Mouse (Mus musculus): ENCODE results near the gene Lin7a.

Gene Lin7a

DNA sequence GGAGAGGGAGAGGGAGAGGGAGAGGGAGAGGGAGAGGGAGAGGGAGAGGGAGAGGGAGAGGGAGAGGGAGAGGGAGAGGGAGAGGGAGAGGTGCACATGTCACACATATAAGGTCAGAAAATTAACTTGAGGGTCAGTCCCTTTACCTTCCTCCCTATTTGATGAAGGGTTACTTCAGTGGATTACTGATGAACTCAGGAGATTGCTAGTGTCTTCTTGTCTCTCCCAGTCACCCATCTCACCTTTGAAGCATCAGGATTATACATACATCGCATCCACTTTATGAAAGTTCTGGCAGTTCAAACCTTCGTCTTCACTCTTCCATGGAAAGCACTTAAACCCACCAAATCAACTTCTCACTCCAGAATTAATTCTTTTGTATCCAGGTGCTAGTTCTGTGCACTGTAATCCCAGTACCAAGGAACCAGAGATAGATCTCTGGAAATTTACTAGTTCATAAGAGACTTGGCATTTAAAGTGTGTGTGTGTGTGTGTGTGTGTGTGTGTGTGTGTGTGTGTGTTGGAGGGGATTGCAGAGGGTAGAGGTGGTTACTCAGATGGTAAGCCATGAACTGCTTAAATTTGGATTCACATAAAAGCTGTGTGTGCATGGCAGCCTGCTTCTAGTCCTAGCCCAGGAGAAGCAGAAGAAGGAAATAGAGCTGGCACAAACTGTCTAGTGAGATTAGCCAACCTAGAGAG, 19.5 kb upstream of the Lin7a start:
- no peak for DNase-seq (ENCODE audit: low spot score in 2 of 2)

DNA sequence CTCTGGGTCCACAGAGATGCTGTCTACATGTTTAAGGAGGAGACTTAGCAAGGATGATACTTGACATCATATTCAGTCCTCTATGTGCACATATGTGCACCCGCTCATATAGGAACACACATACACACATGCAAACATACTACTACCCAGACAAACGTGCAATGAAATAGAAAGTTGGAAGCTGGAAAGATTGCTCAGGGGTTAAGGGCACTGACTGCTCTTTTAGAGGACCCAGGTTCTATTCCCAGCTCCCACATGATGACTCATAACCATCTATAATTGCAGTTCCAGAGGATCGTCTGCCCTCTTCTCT, 19.0 kb upstream of the Lin7a start:
- no peak for DNase-seq (ENCODE audit: low spot score in 2 of 2)

DNA sequence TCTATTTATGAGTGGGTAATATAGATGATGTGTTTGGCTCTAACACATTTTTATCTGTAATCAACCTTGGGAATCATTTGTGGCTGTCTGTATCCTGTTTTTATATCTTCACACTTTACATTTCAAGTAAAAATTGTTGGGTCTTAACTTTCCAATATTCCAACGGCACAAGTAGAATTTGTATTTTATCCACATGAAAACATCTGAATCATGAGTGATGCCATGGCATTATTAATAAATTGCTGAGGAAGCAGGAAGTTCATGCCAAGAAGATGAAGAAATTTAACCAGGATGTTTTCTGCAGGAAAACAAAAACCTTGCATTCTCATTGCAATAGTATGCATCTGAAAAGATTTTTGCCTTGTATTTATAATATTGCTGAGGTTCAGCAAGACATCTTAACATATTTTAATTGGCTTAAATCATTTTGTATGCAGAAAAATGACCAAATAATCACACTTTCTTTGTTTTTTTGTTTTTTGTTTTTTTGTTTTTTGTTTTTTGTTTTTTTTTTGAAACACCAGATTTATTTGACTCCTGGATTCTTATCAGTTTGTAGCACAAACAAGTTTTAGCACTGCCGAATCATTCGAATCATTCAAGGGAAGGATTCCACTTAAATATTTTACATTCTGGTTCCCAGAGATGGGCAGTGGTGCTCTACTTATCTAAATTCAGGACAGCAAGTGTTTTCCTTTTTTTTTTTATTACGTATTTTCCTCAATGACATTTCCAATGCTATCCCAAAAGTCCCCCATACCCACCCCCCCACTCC, 18.1 kb upstream of the Lin7a start:
- DNase-seq (ENCODE audit: low spot score in 2 of 2): no peak

DNA sequence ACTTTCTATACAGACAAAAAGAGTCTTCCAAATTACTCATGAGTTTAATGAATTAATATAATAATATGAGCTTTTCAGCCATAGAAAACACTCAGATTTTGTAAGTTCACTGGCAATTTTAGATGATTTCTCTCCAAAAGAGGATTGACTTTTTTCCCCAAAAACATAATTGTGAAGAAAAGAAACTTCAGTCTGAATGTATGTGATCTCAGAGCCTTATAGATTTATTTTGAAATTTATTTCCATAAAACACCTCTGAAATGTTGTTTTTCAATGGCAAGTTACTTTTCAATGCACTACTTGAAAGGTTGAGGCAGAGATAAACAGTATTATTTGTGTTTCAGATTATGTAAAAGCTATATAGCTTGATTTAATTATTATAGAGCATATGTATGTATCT, 16.8 kb upstream of the Lin7a start:
- no peak for DNase-seq (ENCODE audit: low spot score in 2 of 2)

DNA sequence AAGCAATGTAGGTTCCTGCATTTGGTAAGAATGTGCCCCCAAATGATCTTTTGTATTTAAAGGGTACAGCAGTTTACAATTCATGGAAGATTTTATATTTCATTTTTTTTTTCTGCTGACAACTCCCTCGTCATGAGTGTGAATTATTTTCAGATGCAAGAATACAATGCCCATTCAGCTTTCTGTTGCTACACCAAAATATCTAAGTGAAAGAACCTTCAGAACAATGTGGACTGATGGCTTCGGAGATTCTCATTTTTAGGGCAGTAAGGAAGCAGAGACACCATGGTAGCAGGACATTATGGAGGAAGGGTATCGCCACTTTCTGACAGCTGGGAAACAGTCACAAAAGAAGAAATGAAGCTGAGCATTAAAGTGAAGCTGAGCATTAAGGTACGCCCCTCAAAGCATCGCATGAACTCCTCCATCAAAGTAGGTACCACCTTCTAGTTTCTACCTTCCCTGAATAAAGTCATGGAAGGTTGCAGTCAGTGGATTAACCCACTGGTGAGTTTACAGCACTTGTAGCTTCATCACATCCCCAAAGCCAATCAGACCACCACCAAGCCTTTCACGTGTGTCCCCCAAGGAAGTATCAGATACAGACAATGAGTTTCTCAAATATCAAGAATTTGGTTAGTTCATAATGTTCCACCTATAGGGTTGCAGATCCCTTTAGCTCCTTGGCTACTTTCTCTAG, 16.0 kb upstream of the Lin7a start:
- no peak for DNase-seq (ENCODE audit: low spot score in 2 of 2)

DNA sequence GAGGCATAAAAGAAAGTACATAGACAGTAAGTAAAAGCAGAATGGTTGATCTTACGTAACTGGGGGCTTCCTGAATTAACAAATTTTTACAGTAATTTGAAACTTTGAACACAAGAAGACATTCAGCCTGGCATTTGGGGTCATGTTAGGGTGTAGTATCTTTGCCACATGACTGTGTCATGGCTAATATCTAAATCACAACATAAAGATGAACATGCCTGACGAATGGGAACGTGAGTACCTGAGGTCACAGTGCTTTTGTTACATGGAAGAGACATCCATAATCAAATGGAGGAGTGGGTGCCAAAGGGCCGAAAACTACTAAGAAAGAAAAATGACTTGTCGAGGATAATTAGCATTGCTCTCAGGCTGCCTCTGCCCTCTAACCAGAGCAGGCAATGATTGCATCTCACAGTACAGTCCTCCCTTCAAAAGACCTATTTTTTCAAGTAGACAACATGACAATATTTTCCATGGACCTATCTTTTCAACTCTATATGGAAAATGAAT, 15.0 kb upstream of the Lin7a start:
- no peak for DNase-seq (ENCODE audit: low spot score in 2 of 2)

DNA sequence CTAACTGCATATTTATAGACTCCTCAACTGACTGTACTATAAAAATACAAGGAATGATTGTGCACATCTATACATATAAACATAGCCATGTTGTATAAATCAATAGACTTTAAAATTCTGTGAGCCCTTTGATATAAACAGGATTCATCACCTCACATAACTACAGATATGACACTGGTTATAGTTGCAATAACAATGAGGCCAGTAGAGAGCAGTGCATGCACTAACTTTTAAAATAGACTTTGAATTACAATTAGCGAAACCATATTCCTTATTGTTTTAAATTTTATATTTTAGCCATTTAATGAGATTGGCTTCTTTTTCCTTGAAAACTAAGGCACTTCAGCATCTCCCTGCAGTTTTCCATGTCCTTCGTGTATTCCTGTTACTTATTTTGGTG, 11.1 kb upstream of the Lin7a start:
- no peak for DNase-seq (ENCODE audit: low spot score in 2 of 2)

DNA sequence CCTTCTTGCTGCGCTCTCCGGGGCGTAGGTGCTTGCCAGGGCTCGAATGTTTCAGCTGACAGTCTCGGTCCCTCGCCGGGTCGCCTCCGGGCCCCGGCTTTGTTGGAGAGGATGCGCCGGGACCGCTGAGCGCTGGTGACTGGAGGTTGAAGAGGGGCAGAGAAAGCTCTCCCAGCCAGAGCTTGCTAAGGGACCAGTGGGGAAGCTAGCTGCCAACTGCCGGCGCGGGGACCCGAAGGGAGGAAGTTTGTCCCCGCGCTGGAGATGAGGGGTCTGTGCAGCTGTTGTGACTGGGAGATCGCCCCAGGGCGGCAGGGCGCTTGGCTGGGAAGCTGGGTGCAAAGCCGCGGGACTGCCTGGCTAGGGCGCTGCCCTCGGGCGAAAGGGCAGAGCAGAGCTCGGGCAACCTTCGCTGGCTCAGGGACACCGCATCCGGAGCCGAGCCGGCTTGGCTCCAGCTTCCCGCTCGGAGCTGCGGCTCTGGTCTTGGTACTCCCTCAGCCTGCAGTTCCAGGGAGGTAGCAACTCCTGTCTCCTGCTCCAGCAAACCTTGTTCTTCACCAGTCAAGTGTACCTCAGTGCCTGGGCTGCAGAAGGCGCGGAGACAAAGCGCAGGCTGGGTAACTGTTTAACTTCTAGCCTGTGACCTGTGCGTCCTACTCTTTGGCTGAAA, 781 bp downstream of the Lin7a start:
- no peak for DNase-seq (ENCODE audit: low spot score in 2 of 2)

DNA sequence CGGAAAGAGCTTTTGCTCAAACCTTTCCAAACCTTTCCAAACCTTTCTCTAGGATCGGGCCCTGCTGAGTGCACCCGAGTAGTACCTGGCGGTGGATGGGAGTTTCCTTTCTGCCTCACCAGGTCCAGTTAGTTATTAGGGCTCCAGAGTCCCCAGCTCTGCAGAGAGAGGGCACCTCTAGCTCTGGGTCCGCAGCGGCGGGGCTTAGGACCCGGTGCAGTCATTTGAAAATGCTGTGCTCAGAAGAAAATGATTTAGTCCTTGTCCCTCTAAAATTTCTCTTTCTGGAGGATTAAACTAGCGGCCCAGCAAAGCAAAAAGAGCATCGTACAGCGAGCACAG, 1.3 kb downstream of the Lin7a start:
- DNase-seq (ENCODE audit: low spot score in 2 of 2): no peak

DNA sequence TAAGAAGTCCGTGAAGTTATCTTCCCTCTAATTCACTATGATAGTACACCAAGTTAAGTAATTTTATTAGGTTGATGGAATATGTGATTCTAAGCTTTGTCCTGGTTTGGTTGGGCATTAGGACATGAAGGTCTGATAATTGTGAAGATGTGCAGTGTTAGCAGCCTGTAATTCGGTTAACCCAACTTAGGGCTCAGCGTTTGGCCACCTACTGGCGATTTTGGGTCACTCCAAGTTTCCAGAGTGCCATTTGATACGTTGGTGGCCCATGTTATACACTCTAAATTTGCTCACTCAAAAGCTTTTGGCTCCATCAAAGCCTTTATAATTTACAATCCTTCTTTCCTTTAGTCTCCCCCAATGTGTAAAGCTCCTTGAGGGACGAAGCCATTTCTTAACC, 2.4 kb downstream of the Lin7a start:
- no peak for DNase-seq (ENCODE audit: low spot score in 2 of 2)

DNA sequence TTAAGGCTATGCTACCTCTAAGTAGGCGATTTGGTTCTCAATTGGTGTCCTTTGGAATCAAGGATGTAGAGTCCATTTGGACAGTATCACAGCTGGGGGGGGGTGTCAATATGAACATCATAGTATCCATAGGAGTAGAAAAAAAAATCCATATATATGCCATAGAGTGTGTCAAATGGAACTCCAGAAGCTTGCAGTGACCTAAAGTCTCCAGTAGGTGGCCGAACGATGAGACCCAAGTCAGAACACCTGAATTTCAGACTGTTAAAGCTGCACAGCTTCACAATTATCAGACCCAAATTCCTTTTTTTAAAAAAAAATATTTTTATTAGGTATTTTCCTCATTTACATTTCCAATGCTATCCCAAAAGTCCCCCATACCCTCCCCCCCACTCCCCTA, 3.3 kb downstream of the Lin7a start:
- no peak for DNase-seq (ENCODE audit: low spot score in 2 of 2)

DNA sequence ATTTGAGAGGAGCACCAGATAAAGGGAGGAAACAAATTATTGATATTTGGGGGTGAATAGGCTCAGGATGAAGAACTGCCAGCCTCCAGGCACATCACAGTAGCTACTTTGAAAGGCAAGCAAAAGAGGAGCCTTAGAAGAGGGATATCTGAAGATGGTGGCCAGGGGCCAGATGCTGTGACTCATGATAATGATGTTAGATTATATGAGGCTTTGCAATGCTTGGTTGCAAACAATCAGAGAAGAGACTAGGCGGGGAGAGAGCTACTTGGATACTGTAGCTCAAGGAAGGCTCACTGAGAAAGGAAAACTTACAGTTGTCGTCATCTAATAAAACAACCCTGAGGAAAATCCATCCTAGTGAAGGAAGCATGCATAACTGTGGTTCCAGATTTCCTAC, 5.2 kb downstream of the Lin7a start:
- no peak for DNase-seq (ENCODE audit: low spot score in 2 of 2)

DNA sequence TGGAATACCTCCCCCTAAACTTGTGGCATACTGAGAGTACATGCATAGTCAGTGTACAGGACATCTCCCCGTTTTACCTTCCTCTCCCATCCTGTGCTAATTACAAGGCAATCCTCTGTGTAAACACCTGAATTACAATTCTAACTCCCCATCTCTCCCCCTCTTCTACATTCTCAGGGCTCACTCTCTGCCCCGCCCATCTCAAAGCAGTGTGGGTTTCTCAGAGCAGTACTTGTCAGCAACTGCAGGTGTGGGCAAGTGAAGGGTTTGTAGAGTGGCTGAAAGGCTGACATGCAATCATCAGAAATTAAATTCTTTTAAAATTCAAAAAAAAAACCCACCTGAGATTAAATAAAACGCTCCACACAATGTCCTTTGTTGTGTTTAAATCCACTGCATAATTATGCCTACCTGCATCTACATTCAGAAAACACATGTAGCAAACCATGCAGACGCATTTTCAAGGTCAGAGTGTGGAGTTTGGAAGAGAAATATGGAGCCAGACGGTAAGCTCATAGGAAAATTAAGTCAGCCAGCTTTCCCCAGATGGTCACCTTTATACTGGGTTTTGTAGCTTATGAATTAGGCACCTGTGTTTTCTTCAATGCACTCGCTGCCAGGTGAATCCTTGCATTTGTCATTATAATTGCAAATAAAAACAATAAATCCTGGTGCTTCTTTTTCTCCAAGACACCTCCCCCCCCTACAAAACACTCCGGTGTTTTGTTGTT, 22.6 kb downstream of the Lin7a start:
- DNase-seq (ENCODE audit: low spot score in 2 of 2): no peak

DNA sequence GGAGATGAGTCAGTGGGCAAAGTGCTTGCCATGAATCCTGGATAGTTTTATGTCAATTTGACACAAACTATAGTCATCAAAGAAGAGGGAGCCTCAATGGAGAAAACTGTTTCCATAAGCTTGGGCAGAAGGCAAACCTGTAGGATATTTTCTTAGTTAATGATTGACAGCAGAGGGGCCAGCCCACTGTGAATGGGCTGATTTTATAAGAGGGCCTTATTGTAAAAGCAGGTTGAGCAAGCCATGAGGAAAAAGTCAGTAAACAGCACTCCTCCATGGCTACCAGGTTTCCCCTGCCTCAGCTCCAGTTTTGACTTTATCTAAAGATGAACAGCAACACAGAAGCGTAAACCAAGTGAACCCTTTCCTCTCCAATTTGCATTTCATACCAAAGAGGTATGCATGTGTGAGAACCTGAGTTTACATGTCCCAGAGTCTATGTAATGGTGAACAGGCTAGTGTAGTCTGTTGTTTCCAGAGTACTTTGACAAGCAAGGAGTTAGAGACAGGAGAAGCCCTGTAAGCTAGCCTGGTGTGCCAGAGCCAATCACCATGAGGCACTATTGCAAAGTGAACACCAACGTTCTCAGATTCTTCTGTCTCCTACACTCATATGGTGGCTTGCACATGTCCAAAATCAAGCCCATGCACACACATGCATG, 29.2 kb downstream of the Lin7a start:
- DNase-seq (ENCODE audit: low spot score in 2 of 2): no peak

DNA sequence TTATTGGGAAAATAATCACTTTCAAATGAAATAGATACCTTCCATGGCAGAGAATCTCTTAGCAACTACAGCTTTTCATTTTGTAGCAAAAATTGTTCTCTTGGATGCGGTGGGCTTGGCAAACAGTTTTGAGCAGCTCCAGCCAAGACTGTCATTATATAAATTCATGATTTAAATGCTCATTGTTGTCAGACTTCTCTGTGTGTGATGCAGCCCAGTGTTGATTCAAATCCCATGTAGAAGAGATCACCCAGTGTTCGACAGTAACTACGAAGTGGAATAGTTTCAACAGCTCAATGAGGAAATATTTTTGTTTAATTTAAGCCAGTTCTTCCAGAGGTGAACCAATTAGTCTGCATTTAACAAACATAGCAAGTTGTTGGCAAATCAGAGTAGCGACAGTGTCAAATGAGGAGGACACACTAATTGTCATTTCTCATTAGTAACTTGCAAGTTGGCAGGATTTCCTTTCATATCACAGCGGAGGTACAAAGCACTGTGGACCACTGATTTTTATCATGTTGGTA, 39.5 kb downstream of the Lin7a start:
- DNase-seq (ENCODE audit: low spot score in 2 of 2): no peak

DNA sequence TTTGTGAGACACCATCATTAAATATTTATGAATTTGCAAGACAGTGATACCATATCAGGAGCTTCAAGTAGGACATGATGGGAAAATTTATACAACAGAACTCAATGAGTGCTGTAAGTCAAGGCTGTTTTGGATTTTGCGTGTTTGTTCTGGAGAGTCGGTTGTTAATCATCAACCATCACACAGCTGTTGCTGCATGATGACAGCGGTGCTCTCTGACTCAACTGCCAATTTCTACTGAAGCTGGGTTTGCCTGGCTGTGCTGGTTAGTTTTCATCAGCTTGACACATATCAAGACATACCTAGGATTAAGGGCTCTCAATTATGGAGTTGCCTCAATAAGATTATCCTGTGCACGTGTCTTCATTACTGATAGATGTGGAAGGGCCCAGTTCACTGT, 41.1 kb downstream of the Lin7a start:
- DNase-seq (ENCODE audit: low spot score in 2 of 2): no peak

DNA sequence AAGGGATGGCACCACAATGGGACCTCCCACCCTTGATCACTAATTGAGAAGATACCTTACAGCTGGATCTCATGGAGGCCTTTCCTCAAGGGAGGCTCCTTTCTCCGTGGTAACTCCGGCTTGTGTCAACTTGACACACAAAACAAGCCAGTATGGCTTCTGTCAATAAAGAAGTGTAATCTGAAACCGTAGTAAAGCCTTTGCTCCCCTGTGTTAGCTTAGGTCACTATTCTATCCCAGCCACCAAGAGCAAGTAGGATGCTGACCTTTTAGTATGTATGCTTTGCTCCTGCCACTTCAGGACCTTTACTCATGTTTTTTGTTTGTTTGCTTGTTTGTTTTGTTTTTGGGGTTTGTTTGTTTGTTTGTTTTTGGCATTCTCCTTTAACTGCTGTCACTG, 41.9 kb downstream of the Lin7a start:
- no peak for DNase-seq (ENCODE audit: low spot score in 2 of 2)

DNA sequence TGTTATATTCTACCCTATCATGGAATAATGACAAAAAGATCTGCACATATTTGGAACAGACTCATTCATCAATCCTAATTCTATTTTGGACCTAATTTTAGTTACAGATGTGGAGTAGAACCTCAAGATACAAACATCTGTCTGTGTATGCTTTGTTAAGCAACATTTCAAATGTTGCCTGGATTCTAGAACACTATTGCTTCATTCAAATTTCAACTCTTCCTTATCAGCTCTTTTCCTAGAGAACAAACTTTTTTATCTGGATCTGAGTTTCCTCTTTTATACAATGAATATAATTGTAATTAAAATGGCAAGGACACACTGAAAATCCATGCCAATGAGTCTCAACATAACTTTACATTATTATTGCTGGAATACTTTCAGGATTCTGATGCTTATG, 43.8 kb downstream of the Lin7a start:
- DNase-seq (ENCODE audit: low spot score in 2 of 2): no peak

DNA sequence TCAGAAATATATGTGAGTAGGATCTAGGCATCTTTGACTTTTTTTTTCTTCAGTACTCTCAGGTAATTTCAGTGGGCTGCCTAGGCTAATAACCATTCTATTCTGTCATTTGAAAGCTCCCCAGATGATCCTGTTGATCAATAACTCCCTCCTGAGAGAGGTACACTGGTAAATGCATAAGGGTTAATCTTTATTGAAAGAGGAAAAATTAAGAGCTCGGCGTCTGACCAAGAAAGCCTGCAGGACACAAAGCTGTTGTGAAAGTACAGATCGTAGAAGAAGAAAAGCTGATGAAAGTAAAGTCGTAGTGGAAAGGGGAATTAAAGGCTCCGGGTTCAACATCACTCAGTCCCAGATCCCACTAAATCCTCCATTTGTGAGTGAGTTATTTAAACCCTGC, 44.2 kb downstream of the Lin7a start:
- no peak for DNase-seq (ENCODE audit: low spot score in 2 of 2)

DNA sequence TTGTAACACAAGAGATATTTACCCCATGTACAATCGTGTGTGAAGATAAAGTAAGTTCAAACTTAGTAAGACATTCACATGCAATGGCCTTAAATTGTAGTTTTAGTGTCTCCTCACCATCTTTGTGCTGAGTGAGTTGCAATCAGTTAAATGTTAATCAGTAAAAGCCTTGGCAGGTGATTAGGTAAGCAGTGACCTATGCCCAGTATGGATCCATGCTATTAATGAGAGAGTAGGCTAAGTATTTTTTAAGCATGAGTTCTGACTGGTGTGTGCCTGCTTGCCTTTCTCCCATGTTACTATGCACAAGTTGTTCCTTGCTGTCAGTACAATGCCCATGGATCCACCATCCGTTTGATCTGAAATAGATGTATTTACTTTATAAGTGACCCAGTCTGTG, 44.6 kb downstream of the Lin7a start:
- no peak for DNase-seq (ENCODE audit: low spot score in 2 of 2)

DNA sequence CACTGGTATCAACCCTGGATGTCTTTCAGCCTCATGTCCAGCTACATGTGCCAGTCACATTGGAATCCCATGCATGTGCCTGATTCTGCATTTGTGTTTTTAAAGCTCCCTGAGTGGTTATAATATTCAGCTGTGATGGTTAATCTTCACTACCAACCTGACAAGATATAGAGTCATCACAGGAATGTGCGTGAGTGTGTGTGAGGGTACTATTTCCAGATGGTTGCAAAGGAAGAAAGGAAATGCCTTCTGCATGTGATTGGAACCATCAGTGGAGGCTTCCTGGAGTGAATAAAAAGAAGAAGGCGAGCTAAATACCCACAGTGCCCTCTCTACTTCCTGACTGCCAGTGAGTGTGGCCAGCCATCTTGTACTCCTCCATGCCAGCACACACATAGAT, 48.2 kb downstream of the Lin7a start:
- DNase-seq (ENCODE audit: low spot score in 2 of 2): no peak
